Mouse (Mus musculus) erythroblast, embryonic 14.5 days (primary cell): Measurements from ENCODE around the gene Dock10. TPM values are rescaled to one million over a fixed set of nuclear protein-coding genes. Genes with fewer than 3 reads are reported as not detected.

Experiments used
- H3K27me3 ChIP-seq: 2 replicates; pipeline ENCODE4 v1.6.1; 2012; ENCODE audit warnings: inconsistent platforms; ENCODE audit not compliant: control insufficient read depth
- H3K36me3 ChIP-seq: 2 replicates; pipeline ENCODE4 v1.6.1; 2012; ENCODE audit warnings: mild to moderate bottlenecking, inconsistent platforms; ENCODE audit not compliant: control insufficient read depth
- H3K4me1 ChIP-seq: 2 replicates; pipeline ENCODE4 v1.6.1; 2012; ENCODE audit warnings: inconsistent platforms; ENCODE audit not compliant: control insufficient read depth
- H3K4me3 ChIP-seq: replicated peaks from 2 replicates; pipeline ENCODE3; 2012; ENCODE audit warnings: moderate library complexity, mild to moderate bottlenecking, inconsistent platforms
- H3K9me3 ChIP-seq: 2 replicates; pipeline ENCODE4 v1.6.1; 2012; ENCODE audit warnings: low read length, inconsistent platforms, mixed read lengths; ENCODE audit not compliant: control insufficient read depth
- GATA1 ChIP-seq: IDR thresholded peaks from 2 replicates; pipeline ENCODE4 v1.6.1; 2012; ENCODE audit warnings: low read length, inconsistent platforms, mixed read lengths
- TAL1 ChIP-seq: IDR thresholded peaks from 3 replicates; pipeline ENCODE4 v1.6.1; 2012; ENCODE audit warnings: low read length, inconsistent platforms, mixed read lengths
- polyA plus RNA-seq: library from polyadenylated mRNA; stranded (reverse); fragments of >175 nt; gene quantifications from 2 replicates; pipeline ENCODE4 v1.2.3, GENCODE M21; 2012

Gene Dock10
- polyA plus RNA-seq, 1 experiment = 0.02 TPM

GRCm38 (mm10) chr1:80630179-80631149 is 127.9 kb downstream of the Dock10 start:
- H3K9me3 ChIP-seq = no peaks in the 10 kb centered on the region

GRCm38 (mm10) chr1:80628054-80628453 is 130.3 kb downstream of the Dock10 start:
- no peaks in the 10 kb centered on the region for H3K36me3 ChIP-seq
- TF ChIP-seq TAL1 = no peak
- TF ChIP-seq GATA1 = no peak
- H3K4me3 ChIP-seq = no peak overlapping the region
- no peaks in the 10 kb centered on the region for H3K27me3 ChIP-seq
- H3K4me1 ChIP-seq = no peaks in the 10 kb centered on the region
- H3K9me3 ChIP-seq = no peaks in the 10 kb centered on the region

More at GRCm38 (mm10) chr1:80630179-80631149, 127.9 kb downstream of the Dock10 start:
- Histone ChIP-seq H3K4me1 (no peaks in the 10 kb centered on the region), H3K4me3 (no peak overlapping the region), H3K36me3 (no peaks in the 10 kb centered on the region), H3K27me3 (no peaks in the 10 kb centered on the region)
- TF ChIP-seq GATA1 = no peak
- no peak for TF ChIP-seq TAL1

- Histone ChIP-seq H3K36me3 (no peaks in the 10 kb centered on the region), H3K27me3 (no peaks in the 10 kb centered on the region), H3K4me1 (no peaks in the 10 kb centered on the region), H3K9me3 (no peaks in the 10 kb centered on the region), H3K4me3 (no peak overlapping the region)
- TF ChIP-seq TAL1 (no peak), GATA1 (no peak)
Observed at GRCm38 (mm10) chr1:80626800-80627199, 131.5 kb downstream of the Dock10 start.

- TF ChIP-seq TAL1 (no peak), GATA1 (no peak)
- H3K27me3 ChIP-seq = no peaks in the 10 kb centered on the region
- no peak overlapping the region for H3K4me3 ChIP-seq
- H3K36me3 ChIP-seq = no peaks in the 10 kb centered on the region
- no peaks in the 10 kb centered on the region for H3K4me1 ChIP-seq
- H3K9me3 ChIP-seq = no peaks in the 10 kb centered on the region
Observed at GRCm38 (mm10) chr1:80625371-80625770, 133.0 kb downstream of the Dock10 start.

GRCm38 (mm10) chr1:80624552-80624951 is 133.8 kb downstream of the Dock10 start:
- Histone ChIP-seq H3K4me3 (no peak overlapping the region), H3K36me3 (no peaks in the 10 kb centered on the region), H3K27me3 (no peaks in the 10 kb centered on the region), H3K9me3 (no peaks in the 10 kb centered on the region), H3K4me1 (no peaks in the 10 kb centered on the region)
- no peak for TF ChIP-seq TAL1
- no peak for TF ChIP-seq GATA1

GRCm38 (mm10) chr1:80622646-80623045 is 135.7 kb downstream of the Dock10 start:
- Histone ChIP-seq H3K36me3 (no peaks in the 10 kb centered on the region), H3K27me3 (no peaks in the 10 kb centered on the region), H3K9me3 (no peaks in the 10 kb centered on the region), H3K4me1 (no peaks in the 10 kb centered on the region), H3K4me3 (no peak overlapping the region)
- TF ChIP-seq GATA1 (no peak), TAL1 (no peak)

GRCm38 (mm10) chr1:80619100-80619499 is 139.2 kb downstream of the Dock10 start:
- Histone ChIP-seq H3K36me3 (no peaks in the 10 kb centered on the region), H3K27me3 (no peaks in the 10 kb centered on the region), H3K4me3 (no peak overlapping the region), H3K4me1 (no peaks in the 10 kb centered on the region), H3K9me3 (no peaks in the 10 kb centered on the region)
- TF ChIP-seq TAL1 (no peak), GATA1 (no peak)

- Histone ChIP-seq H3K9me3 (no peaks in the 10 kb centered on the region), H3K4me1 (no peaks in the 10 kb centered on the region), H3K36me3 (no peaks in the 10 kb centered on the region), H3K4me3 (no peak overlapping the region), H3K27me3 (no peaks in the 10 kb centered on the region)
- TF ChIP-seq GATA1 (no peak), TAL1 (no peak)
Observed at GRCm38 (mm10) chr1:80616671-80617070, 141.7 kb downstream of the Dock10 start.

- TF ChIP-seq GATA1 = no peak
- TF ChIP-seq TAL1 = no peak
- no peak overlapping the region for H3K4me3 ChIP-seq
- no peaks in the 10 kb centered on the region for H3K4me1 ChIP-seq
- no peaks in the 10 kb centered on the region for H3K9me3 ChIP-seq
- no peaks in the 10 kb centered on the region for H3K36me3 ChIP-seq
- H3K27me3 ChIP-seq = no peaks in the 10 kb centered on the region
Observed at GRCm38 (mm10) chr1:80614750-80615149, 143.6 kb downstream of the Dock10 start.
